Mouse (Mus musculus) stomach, postnatal 0 days (tissue): ENCODE measurements at regions not wholly inside any gene's neighbourhood (a gene's known extent, or its start where the extent isn't known, plus 50 kb on each side); places are given as distances from the start of the nearest gene placed in this dataset.

Experiments
- CTCF ChIP-seq: IDR thresholded peaks from 2 replicates; pipeline ENCODE4 v1.5.1; 2016; ENCODE audit warnings: antibody characterized with exemption, low read depth, mild to moderate bottlenecking, moderate library complexity
- EP300 ChIP-seq: optimal IDR thresholded peaks from 2 replicates; pipeline ENCODE3; 2016; ENCODE audit warnings: antibody characterized with exemption

DNA sequence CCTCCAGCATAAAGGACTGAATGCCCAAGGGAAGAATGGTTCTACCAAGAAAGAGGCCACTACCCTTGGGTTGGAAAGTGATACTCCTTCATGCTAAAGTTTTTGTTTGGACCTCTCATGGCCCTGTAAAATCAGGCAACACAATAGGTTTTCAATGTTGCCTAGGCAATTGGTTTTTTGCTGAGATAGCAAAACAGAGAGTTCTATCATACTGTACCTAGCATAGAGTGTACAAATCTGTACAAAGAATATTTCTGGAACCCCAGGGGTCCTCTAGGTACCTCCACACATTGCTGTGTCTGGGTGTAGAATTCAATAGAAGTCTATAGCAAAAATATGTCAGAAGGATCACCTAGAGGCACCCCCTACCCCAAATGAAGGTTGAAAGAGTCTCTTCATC is 483.4 kb upstream of the Kif2a start:
- TF ChIP-seq CTCF, result no peak
- TF ChIP-seq EP300, result no peak
